21 mouse cellular contexts compared by ENCODE assay signal in genomic region chr11:70174491-70174890, GRCm38 (mm10). TPM values are rescaled to one million over a fixed set of nuclear protein-coding genes. Genes with fewer than 3 reads are reported as not detected.
DNase-seq lines count a peak whose midpoint lies in the region; ATAC-seq and TF ChIP-seq lines count a peak whose summit lies in the region.
"Had no signal": no experiment of that assay in that cellular context is flagged by ENCODE, and none has a peak within 500 bp of the region (broad histone marks: within the 10 kb centered on the region; RNA-seq: fewer than 3 reads in every experiment).

No protein-coding gene starts in this region.

- H3K9ac ChIP-seq in kidney, embryonic 16.5 days (replicated peaks; ENCODE audit: low read length), result no peak overlapping the region
- H3K9ac ChIP-seq: embryonic facial prominence, embryonic 13.5 days; forebrain, embryonic 12.5 days; heart, embryonic 13.5 days; hindbrain, embryonic 15.5 days had no signal

- peaks cover 4% of the 10 kb centered on the region; the same call in 1 of the 2 replicates for H3K9me3 ChIP-seq in kidney, embryonic 16.5 days (ENCODE audit: low read length)
- H3K9me3 ChIP-seq: embryonic facial prominence, embryonic 13.5 days; forebrain, embryonic 12.5 days had no signal

- peak overlapping the region; percentile 56; the same call in 1 of the 2 replicates for H3K27ac ChIP-seq in kidney, adult 2 months (ENCODE audit: insufficient read depth, low read depth, low read length)
- H3K27ac ChIP-seq in kidney, embryonic 16.5 days (ENCODE audit: low read length), result no peak overlapping the region
- H3K27ac ChIP-seq: embryonic facial prominence, embryonic 13.5 days; forebrain, embryonic 12.5 days; heart, embryonic 13.5 days; hindbrain, embryonic 15.5 days had no signal

- WGBS in kidney, adult 2 months, result 47% methylated on average over 4 of the region's 4 CpGs
- 72% methylated on average over 4 of the region's 4 CpGs for WGBS in kidney, embryonic 16.5 days

- ATAC-seq in kidney, embryonic 16.5 days (ENCODE audit: low FRiP score, low TSS enrichment), result no peak
- ATAC-seq: CD4-positive, CD25-positive, alpha-beta regulatory T cell, adult 4 months; forebrain, embryonic 16.5 days had no signal

- no peaks in the 10 kb centered on the region for H3K36me3 ChIP-seq in kidney, adult 2 months (ENCODE audit: control insufficient read depth, insufficient read depth, low read length)
- H3K36me3 ChIP-seq in kidney, embryonic 16.5 days (ENCODE audit: insufficient read depth, low read length), result no peaks in the 10 kb centered on the region
- H3K36me3 ChIP-seq: embryonic facial prominence, embryonic 13.5 days; forebrain, embryonic 12.5 days; heart, embryonic 13.5 days; hindbrain, embryonic 15.5 days had no signal

- peak; percentile 91 for DNase-seq in kidney, adult 2 months
- peak; percentile 82 to 85 for DNase-seq in kidney, adult 8-10 months
- peak; percentile 67 for DNase-seq in kidney, postnatal 14 days
- no peak for DNase-seq in frontal cortex, postnatal 36 days (ENCODE audit: low spot score in 2 of 2)
- DNase-seq in adrenal gland, adult (ENCODE audit: inconsistent age in 2 of 2, low spot score in 1 of 2), result no peak
- DNase-seq: adrenal gland, postnatal 10 days; B cell, adult 2 months; cerebellum, adult 11-12 months; cerebellum, adult 9-10 months; cerebellum, postnatal 25 days; gastrocnemius, postnatal 14 days; heart, postnatal 36 days had no signal

- TF ChIP-seq POLR2A in kidney, adult 2 months (IDR thresholded peaks at IDR 0.05; ENCODE audit: low read depth, low read length), result no peak

- peaks cover 6% of the 10 kb centered on the region; the same call in 1 of the 2 replicates for H3K4me1 ChIP-seq in kidney, adult 2 months (ENCODE audit: control insufficient read depth, insufficient read depth, low read length)
- no peaks in the 10 kb centered on the region for H3K4me1 ChIP-seq in kidney, embryonic 16.5 days (ENCODE audit: insufficient read depth, low read length)
- H3K4me1 ChIP-seq: embryonic facial prominence, embryonic 13.5 days; forebrain, embryonic 12.5 days; heart, embryonic 13.5 days had no signal

- no peak for TF ChIP-seq CTCF in kidney, adult 2 months (conservative IDR thresholded peaks at IDR 0.05; ENCODE audit: insufficient read depth, insufficient read length, low read depth, low read length)

- H3K4me3 ChIP-seq in kidney, adult 2 months (ENCODE audit: insufficient read depth, low read depth, low read length), result no peak overlapping the region
- no peak overlapping the region for H3K4me3 ChIP-seq in kidney, embryonic 16.5 days (ENCODE audit: low read length)
- H3K4me3 ChIP-seq: embryonic facial prominence, embryonic 13.5 days; forebrain, embryonic 12.5 days; heart, embryonic 13.5 days; hindbrain, embryonic 15.5 days had no signal

- H3K27me3 ChIP-seq in kidney, adult 2 months (replicated peaks; ENCODE audit: control insufficient read depth, insufficient read depth, low read length), result no peaks in the 10 kb centered on the region
- no peaks in the 10 kb centered on the region for H3K27me3 ChIP-seq in kidney, embryonic 16.5 days (ENCODE audit: insufficient read depth, low read length)
- H3K27me3 ChIP-seq: embryonic facial prominence, embryonic 13.5 days; forebrain, embryonic 12.5 days; heart, embryonic 13.5 days; hindbrain, embryonic 15.5 days had no signal

- no peak overlapping the region for H3K4me2 ChIP-seq in kidney, embryonic 16.5 days (replicated peaks; ENCODE audit: low read depth, low read length)
- H3K4me2 ChIP-seq: embryonic facial prominence, embryonic 13.5 days; forebrain, embryonic 12.5 days; heart, embryonic 13.5 days; hindbrain, embryonic 15.5 days had no signal

RNA-seq across cellular contexts. Expression of gene Clec10a, which starts 18.5 kb away (rescaled TPM):
- 3.1 and 4.0 TPM in 2 replicates for polyA plus RNA-seq in kidney, adult 2 months (2012; rRNA removed)
- 0.67 and 0.80 TPM in 2 replicates for polyA plus RNA-seq in kidney, embryonic 16.5 days (2015; fragmentation: Nextera tagmentation; extraction: Ambion mirVana)
- polyA plus RNA-seq: CD4-positive, CD25-positive, alpha-beta regulatory T cell, adult 4 months had no signal

RNA-seq across cellular contexts. Expression of gene Slc16a11, which starts 38.1 kb away (rescaled TPM):
- 36.4 and 56.5 TPM in 2 replicates for polyA plus RNA-seq in kidney, adult 2 months (2012; rRNA removed)
- polyA plus RNA-seq in kidney, embryonic 16.5 days (2015; fragmentation: Nextera tagmentation; extraction: Ambion mirVana), result 5.2 and 5.5 TPM in 2 replicates
- polyA plus RNA-seq: CD4-positive, CD25-positive, alpha-beta regulatory T cell, adult 4 months; G1E had no signal

RNA-seq across cellular contexts. Expression of gene Mgl2, which starts 44.4 kb away (rescaled TPM):
- polyA plus RNA-seq in kidney, adult 2 months (2012; rRNA removed), result 5.0 and 6.2 TPM in 2 replicates
- 0.31 and 0.36 TPM in 2 replicates for polyA plus RNA-seq in kidney, embryonic 16.5 days (2015; fragmentation: Nextera tagmentation; extraction: Ambion mirVana)
- polyA plus RNA-seq: CD4-positive, CD25-positive, alpha-beta regulatory T cell, adult 4 months; forebrain, embryonic 12.5 days; G1E; heart, postnatal 0 days had no signal

RNA-seq across cellular contexts. Expression of gene Slc16a13, which starts 46.4 kb away (rescaled TPM):
- polyA plus RNA-seq in kidney, adult 2 months (2012; rRNA removed), result 44.0 and 48.8 TPM in 2 replicates
- polyA plus RNA-seq in kidney, embryonic 16.5 days (2015; fragmentation: Nextera tagmentation; extraction: Ambion mirVana), result 18.6 and 19.3 TPM in 2 replicates

RNA-seq across cellular contexts. Expression of gene Bcl6b, which starts 55.1 kb away (rescaled TPM):
- polyA plus RNA-seq in kidney, adult 2 months (2012; rRNA removed), result 7.9 and 8.8 TPM in 2 replicates
- polyA plus RNA-seq in kidney, embryonic 16.5 days (2015; fragmentation: Nextera tagmentation; extraction: Ambion mirVana), result 27.4 and 31.3 TPM in 2 replicates
- polyA plus RNA-seq: G1E had no signal

Comparison
In these comparisons a context has a peak if more than half of its experiments do, and no peak if none do; other contexts are left out.
1. DNase-seq: peak in kidney, adult 2 months (single experiment), kidney, adult 8-10 months (2 of 2) and kidney, postnatal 14 days (single experiment); none in frontal cortex, postnatal 36 days (0 of 2) and adrenal gland, adult (0 of 2).